Mouse (Mus musculus) embryo, embryonic 9.5 days (tissue): ENCODE results near the gene Scd3.
"Not testable (repeated sequence)": the region's sequence is repeated elsewhere in the genome, so short reads cannot be mapped to it uniquely, and the experiment has no call there.

Experiments used
- DNase-seq: peaks from one replicate; pipeline ENCODE4 v3.0.0-alpha.2; 2017; ENCODE audit errors: extremely low spot score

The Scd3 gene

DNA sequence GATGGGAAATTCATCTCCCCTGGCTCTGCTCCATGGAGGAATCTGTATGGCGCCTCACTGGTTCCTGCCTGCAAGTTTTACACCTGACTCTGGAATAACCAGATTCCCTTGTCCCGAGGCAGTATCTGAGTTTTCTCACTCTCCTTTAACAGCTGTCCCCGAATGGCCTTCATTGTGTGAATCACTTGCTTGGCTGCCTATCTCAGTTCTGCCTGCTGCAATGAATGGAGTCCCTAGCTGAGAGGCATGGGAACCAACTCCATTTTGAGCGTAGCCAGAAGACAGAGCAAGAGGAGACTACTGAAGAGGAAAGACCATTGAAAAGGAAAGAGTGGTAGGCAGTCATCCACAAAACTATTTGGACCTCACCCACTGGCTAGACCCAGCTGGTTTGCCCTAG, 70.6 kb downstream of the Scd3 start:
- no peak for DNase-seq

DNA sequence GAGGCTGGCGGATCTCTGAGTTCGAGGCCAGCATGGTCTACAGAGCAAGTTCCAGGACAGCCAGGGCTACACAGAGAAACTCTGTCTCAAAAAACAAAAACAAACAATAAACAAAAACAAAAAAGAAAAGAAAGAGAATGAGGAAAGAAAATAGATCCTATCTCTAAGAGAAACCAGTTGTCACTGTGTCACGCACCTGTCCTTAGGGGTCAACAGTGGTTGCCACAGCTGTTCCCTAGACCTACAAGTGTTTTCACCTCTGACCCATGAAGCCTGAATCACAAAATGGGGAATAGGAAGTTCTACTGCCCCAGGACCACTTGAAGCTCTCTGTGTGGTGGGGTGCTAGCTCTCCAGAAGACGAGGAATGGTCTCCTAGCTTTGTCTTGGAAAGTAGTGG, 71.4 kb downstream of the Scd3 start:
- DNase-seq = no peak

DNA sequence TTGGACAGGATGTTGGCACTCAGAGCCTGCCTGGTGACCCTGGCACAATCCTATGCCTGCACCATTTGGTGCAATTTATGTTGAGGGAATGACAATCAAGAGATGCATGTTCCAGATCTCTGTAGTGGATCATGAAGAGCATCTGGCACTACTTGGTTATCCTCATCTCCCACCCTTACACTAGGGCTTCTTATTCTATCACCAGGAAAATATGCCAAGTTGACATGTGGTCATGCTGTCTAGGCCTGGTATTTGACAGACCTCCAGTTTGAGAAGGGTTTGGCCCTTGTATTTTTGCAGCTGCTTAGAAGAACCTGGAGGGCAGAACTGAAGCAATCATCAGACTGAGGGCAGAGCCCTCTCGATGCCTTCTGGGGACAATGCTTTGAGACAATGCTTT, 72.3 kb downstream of the Scd3 start:
- no peak for DNase-seq

DNA sequence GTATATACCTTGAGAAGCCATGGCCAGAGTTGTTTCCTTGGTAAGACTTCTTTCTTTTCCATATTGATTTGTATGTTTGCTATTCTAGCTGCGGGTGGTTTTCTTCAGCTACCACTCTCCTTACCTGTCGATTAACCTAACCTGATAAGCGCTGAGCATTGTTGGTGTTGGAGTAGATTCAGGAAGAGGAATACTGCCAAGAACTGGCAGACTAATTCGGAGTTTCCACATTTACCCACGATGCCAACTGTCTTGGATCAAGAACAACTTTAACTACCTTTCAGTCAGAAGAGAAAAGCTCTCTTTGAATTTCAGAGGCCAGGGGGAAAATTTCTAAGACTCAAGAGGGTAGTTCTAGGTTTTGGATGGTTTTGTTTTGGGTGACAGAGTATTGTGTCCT, 73.8 kb downstream of the Scd3 start:
- DNase-seq = no peak

DNA sequence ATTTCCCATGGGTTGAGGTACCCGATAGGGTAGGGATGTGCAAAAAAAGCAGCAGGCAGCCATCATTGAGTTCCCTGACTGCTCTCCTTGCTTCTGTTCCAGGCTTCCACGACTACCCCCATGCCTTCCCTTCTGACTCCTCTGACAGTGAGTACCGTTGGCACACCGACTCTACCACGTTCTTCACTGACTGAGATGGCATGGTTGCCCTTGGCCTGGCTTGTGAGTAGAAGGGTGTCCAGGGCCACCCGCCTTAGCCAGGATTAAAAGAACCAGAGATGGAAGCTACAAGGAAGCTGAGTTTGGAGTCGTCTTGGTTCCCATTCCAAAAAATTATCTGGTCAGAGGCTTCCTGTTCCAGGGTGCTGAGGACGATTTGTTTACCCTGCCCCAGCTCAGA, 74.9 kb downstream of the Scd3 start:
- DNase-seq = no peak

DNA sequence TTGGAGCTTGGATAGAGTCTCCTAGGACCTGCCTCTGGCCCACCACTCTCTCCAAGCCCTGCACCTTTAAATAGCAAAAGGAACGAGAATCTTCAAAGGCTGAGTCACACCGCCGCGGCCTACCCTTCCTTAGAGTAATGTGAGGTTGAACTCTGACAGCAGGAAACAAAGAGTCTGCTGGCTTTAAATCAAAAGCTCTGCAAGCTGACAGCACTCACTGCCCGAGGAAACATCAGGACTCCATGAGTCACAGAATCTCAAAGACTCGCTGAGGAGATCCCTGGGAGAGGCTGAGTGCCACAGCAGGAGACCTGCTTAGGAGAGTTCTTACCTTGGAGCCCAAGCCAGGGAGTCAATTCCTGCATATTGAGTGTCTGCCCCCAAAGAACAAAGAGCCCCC, 77.7 kb downstream of the Scd3 start:
- peak; percentile 45 for DNase-seq

DNA sequence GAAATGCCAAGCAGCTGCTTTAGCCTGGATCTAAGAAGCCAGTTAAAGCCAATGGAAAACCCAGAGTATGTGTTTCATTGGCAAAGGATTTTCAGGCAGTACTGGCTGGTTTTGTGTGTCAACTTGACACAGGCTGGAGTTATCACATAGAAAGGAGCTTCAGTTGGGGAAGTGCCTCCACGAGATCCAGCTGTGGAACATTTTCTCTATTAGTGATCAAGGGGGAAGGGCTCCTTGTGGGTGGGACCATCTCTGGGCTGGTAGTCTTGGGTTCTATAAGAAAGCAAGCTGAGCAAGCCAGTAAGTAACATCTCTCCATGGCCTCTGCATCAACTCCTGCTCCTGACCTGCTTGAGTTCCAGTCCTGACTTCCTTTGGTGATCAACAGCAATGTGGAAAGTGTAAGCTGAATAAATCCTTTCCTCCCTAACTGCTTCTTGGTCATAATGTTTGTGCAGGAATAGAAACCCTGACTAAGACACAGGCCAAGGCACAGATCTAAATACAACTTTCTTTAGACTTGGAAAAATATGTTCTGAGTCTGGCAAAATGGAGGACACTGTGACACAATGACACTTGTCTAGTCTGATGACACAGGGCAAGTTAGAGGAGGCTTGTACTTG, 78.9 kb downstream of the Scd3 start:
- not testable (repeated sequence) for DNase-seq

DNA sequence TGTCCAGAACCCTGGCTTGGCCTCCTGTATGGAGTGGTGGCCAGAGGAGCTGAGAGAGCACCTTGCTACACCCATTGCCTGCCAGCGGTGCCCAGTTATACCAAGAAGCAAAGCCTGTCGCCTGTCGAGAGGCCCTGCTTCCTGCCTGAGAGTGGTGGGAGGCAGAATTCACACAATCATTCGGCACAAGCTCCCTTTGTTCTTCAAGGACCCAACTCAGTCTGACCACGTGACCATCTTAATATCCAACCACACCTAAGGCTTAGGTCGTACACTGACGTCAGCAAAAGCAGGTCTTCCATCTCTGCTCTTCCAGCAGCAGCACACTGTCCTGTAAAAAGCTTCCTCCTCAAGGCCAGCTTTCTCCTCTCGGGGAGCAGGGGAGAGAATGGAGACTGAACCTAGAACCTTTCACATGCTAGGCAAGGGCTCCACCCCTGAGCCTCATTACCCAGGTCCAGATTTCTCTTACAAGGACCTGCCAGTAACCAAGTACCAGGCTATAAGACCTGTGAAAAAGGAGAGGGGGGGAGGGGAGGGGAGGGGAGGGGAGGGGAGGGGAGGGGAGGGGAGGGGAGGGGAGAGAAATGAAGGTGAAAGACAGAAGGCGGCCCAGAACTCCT, 79.6 kb downstream of the Scd3 start:
- no peak for DNase-seq

DNA sequence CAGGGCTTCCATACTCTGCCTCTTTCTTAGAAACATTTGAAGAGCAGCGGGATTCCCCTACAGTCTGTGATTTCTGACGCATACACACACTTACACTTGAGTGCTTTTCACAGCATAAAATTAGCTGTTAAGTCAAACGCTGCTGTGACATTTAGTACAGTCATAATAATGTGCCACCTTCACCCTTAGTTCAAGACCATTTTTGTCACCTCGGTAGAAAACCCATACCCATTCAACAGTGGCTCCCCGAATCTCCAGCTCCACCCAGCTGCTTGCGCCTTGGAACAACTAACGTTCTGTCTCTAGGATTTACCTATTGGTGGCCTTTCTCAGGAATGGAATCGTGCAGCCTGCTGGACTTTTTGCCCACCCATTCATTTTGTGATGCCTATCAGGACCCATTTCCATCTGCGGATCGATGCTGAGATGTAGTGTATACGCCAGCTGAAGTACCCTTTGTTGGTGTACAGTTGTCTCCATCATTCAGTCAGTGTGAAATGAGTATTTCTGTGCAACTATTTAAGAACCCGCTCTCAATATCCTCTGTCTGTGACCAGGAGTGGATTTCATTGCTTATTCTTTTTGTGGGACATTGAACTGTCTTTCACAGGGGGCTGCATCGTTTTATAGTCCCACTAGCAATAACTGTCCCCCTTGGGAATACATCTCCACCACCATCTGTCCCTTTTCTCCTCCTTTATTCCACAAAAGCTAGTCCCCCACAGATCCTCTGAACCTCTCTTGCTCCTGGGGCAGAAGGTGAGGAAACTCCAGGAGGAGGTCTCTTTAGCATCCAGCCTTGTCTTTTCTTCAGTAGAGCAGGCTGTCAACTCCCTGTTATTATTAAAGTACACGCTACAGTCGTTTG, 80.3 kb downstream of the Scd3 start:
- DNase-seq = no peak

DNA sequence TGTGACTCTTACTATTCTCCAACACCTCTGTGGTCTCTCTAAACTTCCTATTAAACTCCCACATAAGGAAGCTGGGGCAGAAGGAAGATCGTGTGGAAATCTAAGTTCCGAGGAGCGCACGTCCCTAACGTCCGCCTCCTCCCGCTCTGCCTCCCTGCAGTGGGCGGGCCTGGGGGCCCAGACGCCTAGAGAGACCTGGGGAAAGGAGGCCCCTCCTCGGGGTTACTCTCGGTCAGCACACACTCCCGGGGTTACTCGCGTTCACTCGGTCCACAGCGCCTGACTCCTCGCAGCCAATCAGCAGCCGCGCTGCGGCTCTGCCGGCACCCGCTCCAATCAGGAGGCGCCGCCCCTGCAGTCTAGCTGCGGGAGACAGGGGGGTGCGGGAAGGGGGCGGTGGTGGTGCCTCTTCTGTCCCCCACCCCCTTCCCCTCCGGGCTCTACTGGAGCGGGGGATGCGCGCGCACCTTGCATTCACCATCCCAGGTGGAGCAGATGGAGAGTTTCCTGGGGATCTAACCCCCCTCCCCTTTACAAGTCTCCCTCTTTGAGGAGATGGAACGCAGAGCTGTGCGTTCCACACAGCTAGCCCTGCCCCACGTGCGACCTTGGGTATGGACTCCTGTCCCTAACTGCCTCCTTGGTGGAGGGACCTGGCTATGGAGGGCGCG, 81.1 kb downstream of the Scd3 start:
- peak; percentile 98 for DNase-seq

DNA sequence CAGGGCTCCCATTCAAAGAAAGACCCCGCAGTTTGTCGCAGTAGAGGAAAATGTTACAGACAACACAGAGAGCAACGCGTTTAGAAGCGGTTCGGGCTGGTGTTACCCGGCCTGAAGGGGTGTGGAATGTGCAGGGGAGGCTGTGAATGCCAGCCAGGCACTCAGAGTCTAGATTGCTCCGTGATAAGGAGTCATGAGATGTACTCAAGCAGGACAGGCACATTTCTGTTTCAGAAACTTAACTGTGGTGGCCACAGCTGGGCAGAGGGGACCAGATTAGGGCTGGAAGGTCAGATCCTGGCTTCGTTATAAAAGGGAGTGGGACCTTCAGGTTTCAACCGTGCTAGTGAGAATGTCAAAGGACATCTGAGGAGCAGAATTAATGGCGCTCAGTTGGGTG, 81.7 kb downstream of the Scd3 start:
- no peak for DNase-seq

DNA sequence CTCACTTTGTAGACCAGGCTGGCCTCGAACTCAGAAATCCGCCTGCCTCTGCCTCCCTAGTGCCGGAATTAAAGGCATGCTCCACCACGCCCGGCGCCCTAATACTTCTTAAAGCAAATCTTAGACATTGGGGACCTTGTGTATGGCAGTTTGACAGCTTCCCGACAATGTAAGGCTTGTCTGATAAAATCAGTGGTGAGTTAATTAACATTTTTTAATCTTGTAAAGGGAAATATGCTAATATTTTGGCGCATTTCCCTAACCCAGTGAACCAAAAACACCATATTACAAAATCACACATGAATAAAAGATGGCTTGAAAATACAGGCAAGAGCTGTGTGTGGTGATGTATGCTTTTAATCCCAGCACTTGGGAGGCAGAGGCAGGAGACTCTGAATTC, 82.5 kb downstream of the Scd3 start:
- DNase-seq = no peak

DNA sequence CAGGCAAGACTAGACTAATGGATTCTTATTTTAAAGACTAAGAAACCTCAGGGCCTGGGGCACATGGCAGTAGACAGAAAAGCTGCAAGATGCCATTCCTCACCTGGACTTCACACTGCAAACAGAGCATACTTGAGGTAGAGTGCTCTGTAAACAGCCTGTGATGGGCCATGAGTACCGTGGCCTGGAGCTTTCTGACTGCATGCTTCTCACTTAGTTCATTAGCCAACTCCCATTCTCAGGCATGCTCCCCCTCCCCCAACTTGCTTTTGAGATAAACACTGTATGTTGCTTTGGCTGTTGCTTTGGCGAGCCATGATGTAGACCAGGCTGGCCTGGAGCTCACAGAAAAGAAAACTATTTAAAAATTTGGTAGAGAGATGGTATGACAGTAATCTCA, 83.0 kb downstream of the Scd3 start:
- DNase-seq = no peak

DNA sequence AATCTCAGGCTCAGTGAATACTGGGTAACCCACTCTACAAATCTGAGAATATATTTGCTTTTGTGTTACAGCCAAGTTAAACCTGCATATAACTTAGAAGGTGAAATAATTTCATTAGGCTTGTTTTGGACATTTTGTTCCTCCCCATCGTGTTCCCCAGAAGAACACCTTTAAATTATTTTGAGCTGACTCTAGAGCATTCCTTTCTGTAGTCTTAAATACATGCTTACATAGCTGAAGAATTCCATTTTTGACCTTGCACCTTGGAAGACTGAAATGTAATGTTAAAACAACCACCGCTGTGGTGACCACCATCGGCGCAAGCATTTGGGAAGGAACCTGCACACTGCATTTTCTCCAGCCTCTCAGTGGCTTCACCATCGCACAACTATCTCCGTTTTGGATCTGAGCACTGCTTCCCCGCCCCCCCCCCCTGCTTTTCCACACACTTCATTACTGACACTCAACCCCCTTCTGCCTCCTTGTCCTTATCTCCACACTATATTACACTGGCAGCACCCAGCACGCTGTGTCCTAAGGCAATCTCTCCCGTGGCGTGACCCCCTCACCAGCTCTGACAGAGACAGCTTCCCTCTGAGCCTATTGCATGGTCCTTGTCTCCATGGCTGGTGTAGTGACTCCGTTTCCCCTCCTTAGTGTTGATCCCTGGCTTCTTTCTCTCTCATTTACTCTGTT, 84.5 kb downstream of the Scd3 start:
- DNase-seq = no peak

DNA sequence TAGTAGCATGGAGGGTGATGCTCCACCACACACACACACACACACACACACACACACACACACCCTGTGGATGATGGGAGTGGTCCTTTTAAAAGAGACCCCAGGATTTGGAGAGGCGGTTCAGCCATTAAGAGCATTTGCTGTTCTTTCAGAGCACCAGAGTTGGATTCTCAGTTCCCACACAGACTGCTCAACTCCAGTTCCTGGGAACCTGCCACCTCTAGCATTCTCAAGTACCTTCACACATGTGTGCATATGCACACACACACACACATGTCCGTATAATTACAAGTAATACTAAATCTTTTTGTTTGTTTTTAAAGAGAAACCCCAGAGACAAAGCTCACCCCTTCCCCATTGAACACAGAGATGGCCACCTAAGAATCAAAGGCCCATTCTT, 89.0 kb downstream of the Scd3 start:
- DNase-seq = no peak

DNA sequence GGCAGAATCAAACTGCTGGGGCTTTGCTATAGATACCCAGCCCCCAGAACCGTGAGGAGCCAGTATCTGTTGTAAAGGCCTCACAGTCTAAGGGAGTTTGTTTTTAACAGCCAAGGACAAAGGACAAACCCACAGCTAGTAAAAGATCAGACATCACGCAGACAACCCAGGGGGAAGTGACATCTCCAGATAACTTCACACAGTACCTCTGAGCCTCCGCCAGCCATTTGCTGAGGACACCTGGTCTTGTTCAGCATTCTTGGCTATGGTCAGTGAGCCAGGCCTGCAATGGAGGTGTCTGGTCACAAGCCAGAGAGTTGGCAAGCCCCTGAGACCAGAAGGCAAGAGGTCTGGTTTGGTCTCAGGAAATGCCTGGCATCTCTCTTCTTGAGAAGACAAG, 89.4 kb downstream of the Scd3 start:
- no peak for DNase-seq

DNA sequence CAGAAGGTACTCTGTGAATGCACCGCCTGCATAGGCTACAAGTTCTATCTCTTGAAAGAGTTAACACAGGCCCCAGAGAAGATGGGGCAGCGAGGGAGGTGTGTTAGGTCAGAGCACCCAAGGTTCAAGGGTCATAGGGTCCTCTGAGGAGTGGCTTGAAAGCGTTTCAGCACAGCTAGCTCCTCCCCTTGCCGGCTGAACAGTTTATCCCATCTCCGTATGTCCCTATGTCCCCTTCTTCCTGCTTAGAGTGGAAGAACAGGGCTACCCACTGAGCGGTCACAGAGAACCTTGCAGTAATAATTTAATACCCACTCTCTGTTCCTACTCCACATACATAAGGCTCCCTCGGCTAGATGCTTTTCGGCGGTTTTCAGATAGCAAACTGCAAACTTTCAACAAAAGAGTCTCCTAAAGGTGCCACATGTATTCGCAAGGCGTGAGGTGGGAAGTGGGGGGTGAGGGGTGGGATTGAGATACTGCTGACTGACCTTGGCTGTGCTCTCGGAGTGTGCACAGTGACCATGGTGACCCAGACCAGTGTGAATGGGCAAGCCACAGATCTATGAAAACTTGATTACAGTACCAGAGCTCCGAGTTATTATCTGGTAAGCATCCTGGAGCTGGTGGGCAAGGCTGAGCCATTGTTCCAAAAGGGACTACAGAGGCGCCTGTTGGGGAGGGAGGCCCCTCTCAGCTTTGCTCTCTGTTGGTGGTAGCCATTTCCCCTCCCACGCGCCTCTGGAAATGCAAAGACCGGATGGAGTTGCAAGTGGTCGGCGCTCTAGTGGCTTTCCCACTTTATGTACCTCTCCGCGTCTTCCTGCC, 90.1 kb downstream of the Scd3 start, which contains the start of gene Scd2:
Scd2 (plus strand) TSS at position 734 of the 828 bp plus-strand sequence.
- peak; percentile 71 for DNase-seq
